Mouse (Mus musculus): ENCODE data around the gene Hipk1. TPM values are rescaled to one million over a fixed set of nuclear protein-coding genes. Genes with fewer than 3 reads are reported as not detected.

Hipk1 gene
- polyA plus RNA-seq (2015; fragmentation: Illumina TruSeq; extraction: RNeasy Lipid Tissue Mini Kit (QIAGEN cat#74804); ENCODE audit: insufficient read depth, low replicate concordance) = 111 TPM

DNA sequence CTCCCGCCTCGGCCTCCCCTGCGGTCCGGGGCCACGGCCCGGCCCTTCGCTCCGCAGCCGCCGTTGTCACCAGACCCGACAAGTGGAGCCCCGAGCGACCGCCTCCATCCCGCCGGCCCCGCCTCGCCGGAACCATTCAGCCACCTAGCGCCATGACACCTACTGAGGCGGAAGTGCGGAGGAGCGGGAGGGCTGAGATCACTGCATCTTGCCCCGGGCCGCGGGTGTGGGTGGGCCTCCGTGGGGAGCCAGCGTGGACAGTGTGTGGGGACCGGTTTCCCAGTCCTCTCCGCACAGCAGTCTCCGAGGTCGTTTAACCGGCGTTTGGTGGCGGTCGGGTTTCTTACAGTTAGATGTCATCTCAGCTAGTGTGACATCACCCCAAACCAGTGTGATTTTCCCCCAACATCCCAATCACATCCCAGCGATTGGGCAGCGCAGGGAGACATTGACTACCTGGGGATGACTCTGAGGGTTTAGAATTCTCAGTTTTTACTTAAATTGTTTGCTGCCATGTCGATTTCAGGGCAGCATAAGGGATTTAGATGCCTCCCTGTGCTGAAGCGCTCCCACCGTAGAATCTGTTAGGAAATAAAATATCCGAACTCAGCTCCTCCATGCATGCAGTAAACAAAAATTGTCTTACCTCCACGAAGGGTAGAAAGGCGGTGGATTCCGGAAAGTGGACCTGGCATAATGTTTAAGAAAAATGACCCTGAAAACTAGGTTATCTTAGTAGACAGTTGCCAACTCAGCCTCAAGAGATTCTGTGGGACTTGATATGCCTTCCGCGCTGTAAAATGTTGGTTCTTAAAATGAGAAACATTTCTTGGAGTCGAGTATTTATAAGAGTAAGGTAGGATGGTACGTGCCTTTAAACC, at the start of gene Hipk1:
TSS of gene Hipk1 (minus strand) at position 334 of the 881 bp plus-strand sequence.

DNA sequence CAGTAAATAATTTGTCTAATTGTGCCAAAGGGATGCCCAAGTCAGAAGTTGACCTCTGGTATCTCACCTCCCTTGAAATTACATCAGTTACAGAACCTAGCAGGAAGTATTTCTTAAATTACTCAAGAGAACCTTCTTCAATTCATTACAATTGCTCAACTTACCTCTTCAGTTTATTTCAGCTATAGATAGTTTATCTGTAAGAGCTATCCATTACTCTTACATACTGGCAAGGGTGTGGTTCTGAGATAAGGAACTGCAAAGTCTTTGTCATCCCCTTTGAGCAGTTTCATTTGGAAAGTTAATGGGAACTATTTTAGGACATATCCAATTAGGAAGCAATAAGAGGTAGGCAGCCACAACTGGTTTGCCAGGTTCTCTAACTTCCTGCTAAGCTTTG, 41.1 kb upstream of the Hipk1 start, which contains the start of gene Bcl2l15:
TSS of gene Bcl2l15 (plus strand) at position 176 of the 400 bp plus-strand sequence.

DNA sequence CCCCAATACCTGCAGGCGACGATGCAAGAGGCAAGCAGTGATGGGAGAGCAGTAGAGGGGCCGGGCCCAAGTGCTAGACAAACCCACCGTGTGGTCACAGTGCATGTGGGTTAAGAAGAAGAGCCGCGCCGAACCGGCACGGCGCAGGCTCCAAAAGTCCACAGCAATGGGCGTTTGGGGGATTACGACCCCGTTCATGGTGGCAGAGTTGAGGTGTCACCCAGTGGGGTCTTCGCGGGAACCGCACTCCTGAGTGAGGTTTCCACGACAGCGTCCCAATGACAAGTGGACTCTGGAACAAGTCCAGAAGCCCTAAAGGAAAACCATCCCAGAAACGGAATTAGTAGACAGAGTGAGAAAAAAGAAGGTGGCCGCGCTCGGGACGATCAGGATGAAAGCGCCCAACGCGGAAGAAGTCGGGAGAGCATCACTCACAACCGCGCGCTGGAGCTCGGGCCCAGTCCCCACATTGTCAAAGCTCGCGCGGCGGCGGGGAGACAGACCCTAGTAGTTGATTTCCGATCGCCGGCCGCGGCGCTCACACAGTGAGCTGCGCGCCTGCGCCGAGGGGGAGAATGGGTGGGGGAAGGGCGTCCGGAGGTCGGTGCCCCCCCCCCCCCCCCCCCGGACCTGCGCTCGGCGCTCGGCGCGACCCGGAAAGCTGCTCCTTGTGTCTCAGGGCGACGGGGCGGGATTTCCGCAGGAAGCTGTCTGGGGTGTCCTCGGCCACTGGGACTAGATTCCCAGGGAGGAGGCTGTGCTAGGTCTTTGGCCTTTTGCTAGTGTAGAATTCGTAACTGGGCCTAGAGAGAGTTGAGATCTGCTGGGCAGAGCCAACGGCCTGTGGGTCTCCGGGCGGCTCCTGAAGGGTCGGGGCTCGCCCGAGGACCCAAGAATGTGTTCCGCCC, 17.8 kb upstream of the Hipk1 start, which contains the start of the genes Dclre1b, Ap4b1 and Gm43064:
TSS of gene Dclre1b (minus strand) at position 554 of the 908 bp plus-strand sequence.
TSS of gene Ap4b1 (plus strand) at position 630 of the 908 bp plus-strand sequence.
TSS of gene Gm43064 (plus strand) at position 683 of the 908 bp plus-strand sequence.

GRCm38 (mm10) chr3:103739329-103739728, 52.0 kb downstream of the Hipk1 start, which contains the start of gene Gm10964:
TSS of gene Gm10964 (plus strand) at chr3:103739366.

GRCm38 (mm10) chr3:103737778-103738571, 53.4 kb downstream of the Hipk1 start, which contains the start of gene Olfml3:
TSS of gene Olfml3 (minus strand) at chr3:103738001.

Other genes starting within 250 kb of the Hipk1 start
- 0.33 TPM for gene Syt6, start 216.3 kb downstream of the Hipk1 start, polyA plus RNA-seq (2015; fragmentation: Illumina TruSeq; extraction: RNeasy Lipid Tissue Mini Kit (QIAGEN cat#74804); ENCODE audit: insufficient read depth, low replicate concordance)
- 0.15 TPM for gene Atg4a-ps, start 145.5 kb downstream of the Hipk1 start, polyA plus RNA-seq (2015; fragmentation: Illumina TruSeq; extraction: RNeasy Lipid Tissue Mini Kit (QIAGEN cat#74804); ENCODE audit: insufficient read depth, low replicate concordance)
- gene Olfml3, start 53.6 kb downstream of the Hipk1 start, polyA plus RNA-seq (2015; fragmentation: Illumina TruSeq; extraction: RNeasy Lipid Tissue Mini Kit (QIAGEN cat#74804); ENCODE audit: insufficient read depth, low replicate concordance) = 18.1 TPM
- gene Gm10964, start 52.2 kb downstream of the Hipk1 start, polyA plus RNA-seq (2015; fragmentation: Illumina TruSeq; extraction: RNeasy Lipid Tissue Mini Kit (QIAGEN cat#74804); ENCODE audit: insufficient read depth, low replicate concordance) = not detected
- gene Dclre1b, start 17.9 kb upstream of the Hipk1 start, polyA plus RNA-seq (2015; fragmentation: Illumina TruSeq; extraction: RNeasy Lipid Tissue Mini Kit (QIAGEN cat#74804); ENCODE audit: insufficient read depth, low replicate concordance) = 13.4 TPM
- gene Ap4b1, start 18.0 kb upstream of the Hipk1 start, polyA plus RNA-seq (2015; fragmentation: Illumina TruSeq; extraction: RNeasy Lipid Tissue Mini Kit (QIAGEN cat#74804); ENCODE audit: insufficient read depth, low replicate concordance) = 32.3 TPM
- gene Gm43064, start 18.0 kb upstream of the Hipk1 start, polyA plus RNA-seq (2015; fragmentation: Illumina TruSeq; extraction: RNeasy Lipid Tissue Mini Kit (QIAGEN cat#74804); ENCODE audit: insufficient read depth, low replicate concordance) = 0.25 TPM
- 4.1 TPM for gene Bcl2l15, start 41.0 kb upstream of the Hipk1 start, polyA plus RNA-seq (2015; fragmentation: Illumina TruSeq; extraction: RNeasy Lipid Tissue Mini Kit (QIAGEN cat#74804); ENCODE audit: insufficient read depth, low replicate concordance)
- gene Ptpn22, start 68.2 kb upstream of the Hipk1 start, polyA plus RNA-seq (2015; fragmentation: Illumina TruSeq; extraction: RNeasy Lipid Tissue Mini Kit (QIAGEN cat#74804); ENCODE audit: insufficient read depth, low replicate concordance) = 171 TPM
- gene Rsbn1, start 122.6 kb upstream of the Hipk1 start, polyA plus RNA-seq (2015; fragmentation: Illumina TruSeq; extraction: RNeasy Lipid Tissue Mini Kit (QIAGEN cat#74804); ENCODE audit: insufficient read depth, low replicate concordance) = 42.8 TPM
- gene Phtf1, start 176.5 kb upstream of the Hipk1 start, polyA plus RNA-seq (2015; fragmentation: Illumina TruSeq; extraction: RNeasy Lipid Tissue Mini Kit (QIAGEN cat#74804); ENCODE audit: insufficient read depth, low replicate concordance) = 41.3 TPM